Mouse (Mus musculus): ENCODE results near the gene Wdr25. TPM values are rescaled to one million over a fixed set of nuclear protein-coding genes. Genes with fewer than 3 reads are reported as not detected.
"Not testable (repeated sequence)": the region's sequence is repeated elsewhere in the genome, so short reads cannot be mapped to it uniquely, and the experiment has no call there.

Gene Wdr25
- polyA plus RNA-seq (2016; fragmentation: Nextera tagmentation; extraction: Ambion mirVana): 7.3 and 11.2 TPM in 2 replicates

DNA sequence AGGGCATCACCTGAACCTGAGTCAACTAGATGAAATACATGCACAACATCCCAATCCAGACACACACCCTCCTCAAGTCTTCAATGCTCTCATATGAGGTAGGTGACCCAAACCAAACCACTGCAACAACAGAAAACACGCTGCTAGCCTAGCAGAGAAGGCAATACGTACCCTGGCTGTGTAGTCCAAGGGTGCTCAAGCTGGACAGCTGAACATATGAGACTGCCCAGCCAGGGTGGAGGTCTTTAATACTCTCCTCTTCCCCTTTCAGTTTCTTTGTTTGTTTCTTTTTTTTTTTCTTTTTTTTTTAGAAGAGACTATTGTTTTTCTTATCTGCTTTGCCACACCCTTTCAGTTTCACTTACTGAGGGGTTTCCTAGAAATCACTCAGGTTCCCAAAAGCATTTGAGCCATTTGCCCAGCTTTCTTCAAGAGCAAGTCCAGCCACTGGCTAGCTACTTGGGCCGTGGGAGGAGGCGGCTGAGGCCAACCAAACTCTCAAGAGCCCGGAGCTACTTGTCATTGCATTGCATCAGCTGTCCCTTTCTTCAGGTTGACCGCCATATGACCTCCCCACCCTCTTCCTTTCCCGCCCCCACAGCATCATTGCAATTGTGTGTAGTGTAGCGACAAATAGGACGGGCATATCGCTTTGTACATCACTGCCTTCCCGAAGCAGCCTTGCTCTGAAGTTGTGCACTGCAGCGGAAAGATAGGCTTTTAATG is at the start of gene Wdr25:
TSS of gene Wdr25 (plus strand) at position 643 of the 726 bp plus-strand sequence.
- no peaks in the 10 kb centered on the region for H3K9me3 ChIP-seq (replicated peaks)
- no peak for DNase-seq (ENCODE audit: low spot score)
- 26% methylated on average over 12 of the region's 12 CpGs for WGBS
- peak within 1 kb of the TSS; percentile 93 for H3K4me3 ChIP-seq
- H3K36me3 ChIP-seq: peaks cover 31% of the 10 kb centered on the region
- peak within 1 kb of the TSS; percentile 87 for H3K27ac ChIP-seq (replicated peaks)
- no peaks in the 10 kb centered on the region for H3K27me3 ChIP-seq (ENCODE audit: low read depth, poor library complexity, severe bottlenecking)
- peaks cover 25% of the 10 kb centered on the region for H3K4me1 ChIP-seq

DNA sequence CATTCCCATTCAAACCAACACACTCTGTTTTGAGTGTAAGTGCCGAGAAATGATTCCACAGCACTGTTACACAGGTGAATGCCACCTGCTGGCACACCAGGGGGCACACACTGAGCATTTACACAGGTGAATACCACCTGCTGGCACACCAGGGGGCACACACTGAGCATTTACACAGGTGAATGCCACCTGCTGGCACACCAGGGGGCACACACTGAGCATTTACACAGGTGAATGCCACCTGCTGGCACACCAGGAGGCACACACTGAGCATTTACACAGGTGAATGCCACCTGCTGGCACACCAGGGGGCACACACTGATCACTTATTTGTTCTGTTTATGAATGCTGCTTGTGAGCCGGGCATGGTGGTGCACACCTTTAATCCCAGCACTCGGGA is 45.4 kb upstream of the Wdr25 start:
- H3K4me1 ChIP-seq: peaks cover 11% of the 10 kb centered on the region
- DNase-seq (ENCODE audit: low spot score); H3K27ac ChIP-seq (replicated peaks); H3K27me3 ChIP-seq (ENCODE audit: low read depth, poor library complexity, severe bottlenecking); H3K4me3 ChIP-seq; H3K9me3 ChIP-seq (replicated peaks): not testable (repeated sequence)
- WGBS: 88% methylated on average over 3 of the region's 3 CpGs
- peaks cover 50% of the 10 kb centered on the region for H3K36me3 ChIP-seq

DNA sequence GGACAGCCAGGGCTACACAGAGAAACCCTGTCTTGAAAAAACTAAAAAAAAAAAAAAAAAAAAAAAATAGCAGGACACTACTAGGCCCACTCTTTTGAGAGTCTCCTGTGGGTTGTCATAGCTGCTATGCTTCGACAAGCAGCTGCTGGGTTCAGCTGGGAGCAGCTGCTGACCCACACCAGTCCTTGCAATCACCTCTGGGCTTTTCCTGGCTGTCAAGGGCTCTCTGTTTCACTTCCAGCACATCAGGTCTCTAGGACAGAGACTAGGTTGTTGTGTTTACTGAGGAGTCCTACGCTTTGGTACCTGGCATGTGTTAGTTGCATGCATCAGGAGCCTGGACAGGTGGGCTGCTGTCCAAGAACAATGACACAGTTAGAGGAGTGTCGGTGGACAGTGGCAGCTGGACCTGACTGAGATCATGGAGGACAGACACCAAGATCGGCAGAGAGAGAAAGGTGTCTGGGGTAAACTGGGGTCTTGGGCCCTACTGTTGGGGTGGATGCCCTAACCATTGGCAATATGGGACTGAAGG is 43.9 kb upstream of the Wdr25 start:
- H3K27ac ChIP-seq (replicated peaks): no peak overlapping the region
- H3K4me3 ChIP-seq: no peak overlapping the region
- no peaks in the 10 kb centered on the region for H3K27me3 ChIP-seq (ENCODE audit: low read depth, poor library complexity, severe bottlenecking)
- no peaks in the 10 kb centered on the region for H3K9me3 ChIP-seq (replicated peaks)
- 94% methylated on average over 4 of the region's 4 CpGs for WGBS
- no peak for DNase-seq (ENCODE audit: low spot score)
- H3K36me3 ChIP-seq: peaks cover 35% of the 10 kb centered on the region
- H3K4me1 ChIP-seq: peaks cover 11% of the 10 kb centered on the region

DNA sequence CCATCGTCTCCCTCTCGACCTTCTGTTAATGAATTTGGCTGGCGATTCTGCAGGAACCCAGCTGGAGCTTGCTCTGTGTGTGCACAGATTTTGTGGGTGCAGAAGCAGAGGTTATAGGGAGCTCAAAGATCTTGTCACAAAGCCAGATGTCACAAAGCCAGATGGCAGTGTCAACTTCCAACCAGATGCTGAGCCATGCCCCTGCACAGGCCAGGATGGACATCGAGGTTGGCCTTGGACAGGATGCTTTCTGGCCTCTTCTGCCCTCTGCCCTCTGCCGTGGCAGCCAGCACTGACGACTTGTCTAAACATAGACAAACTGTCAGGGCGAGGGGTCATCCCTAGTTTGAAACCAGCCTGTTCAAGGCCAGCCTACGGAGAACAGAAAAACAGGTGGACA is 43.3 kb upstream of the Wdr25 start:
- peaks cover 31% of the 10 kb centered on the region for H3K36me3 ChIP-seq
- DNase-seq (ENCODE audit: low spot score): no peak
- H3K27me3 ChIP-seq (ENCODE audit: low read depth, poor library complexity, severe bottlenecking): no peaks in the 10 kb centered on the region
- no peaks in the 10 kb centered on the region for H3K9me3 ChIP-seq (replicated peaks)
- 68% methylated on average over 8 of the region's 8 CpGs for WGBS
- H3K27ac ChIP-seq (replicated peaks): 0 out of 2 replicates have a peak overlapping the region, but pooled peaks have one; percentile 19
- H3K4me3 ChIP-seq: no peak overlapping the region
- H3K4me1 ChIP-seq: peaks cover 11% of the 10 kb centered on the region

DNA sequence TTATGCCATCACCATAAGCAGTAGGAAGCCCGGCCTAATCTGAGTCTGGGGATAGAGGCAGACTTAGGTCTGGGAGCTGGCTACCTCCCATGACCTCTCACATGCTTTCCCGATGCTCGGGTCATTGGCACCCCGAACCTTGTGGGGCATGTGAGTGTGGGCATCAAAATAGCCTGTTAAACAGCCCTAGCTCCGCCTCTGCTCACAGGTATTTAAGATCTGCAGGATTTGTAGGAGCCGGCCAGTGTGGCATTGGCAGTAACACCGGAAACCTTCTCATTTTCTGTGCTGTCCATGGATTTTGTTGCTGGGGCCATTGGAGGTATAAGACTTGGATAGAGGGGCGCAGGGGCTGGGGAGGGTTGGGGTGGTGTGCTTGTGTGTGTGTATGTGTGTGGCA is 42.5 kb upstream of the Wdr25 start:
- Histone ChIP-seq H3K4me1 (peaks cover 11% of the 10 kb centered on the region), H3K36me3 (peaks cover 29% of the 10 kb centered on the region), H3K27me3 (ENCODE audit: low read depth, poor library complexity, severe bottlenecking) (no peaks in the 10 kb centered on the region), H3K4me3 (no peak overlapping the region), H3K27ac (replicated peaks) (0 out of 2 replicates have a peak overlapping the region, but pooled peaks have one; percentile 38), H3K9me3 (replicated peaks) (no peaks in the 10 kb centered on the region)
- WGBS: 91% methylated on average over 8 of the region's 8 CpGs
- DNase-seq (ENCODE audit: low spot score): no peak

DNA sequence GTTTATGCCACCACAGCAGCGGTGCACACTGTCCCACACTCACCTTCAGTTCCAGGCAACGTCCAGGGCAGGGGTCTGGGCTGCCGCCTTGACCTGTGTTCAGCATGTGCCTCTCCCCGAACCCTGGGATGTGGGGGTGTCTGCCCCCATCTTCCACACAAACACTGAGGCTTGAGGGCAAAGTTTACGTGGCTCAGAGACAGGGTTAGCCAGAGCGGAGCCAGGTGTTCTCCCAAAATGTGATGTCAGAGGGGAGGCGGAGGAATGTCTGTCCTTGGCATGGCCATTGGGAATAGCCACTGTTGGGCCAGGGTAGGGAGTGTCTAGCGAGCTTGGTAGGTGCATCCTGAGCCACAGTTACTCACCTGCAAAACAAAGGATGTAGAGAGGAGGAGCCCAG is 40.6 kb upstream of the Wdr25 start:
- no peak overlapping the region for H3K27ac ChIP-seq (replicated peaks)
- peaks cover 17% of the 10 kb centered on the region for H3K36me3 ChIP-seq
- no peaks in the 10 kb centered on the region for H3K9me3 ChIP-seq (replicated peaks)
- no peak overlapping the region for H3K4me3 ChIP-seq
- H3K4me1 ChIP-seq: peaks cover 11% of the 10 kb centered on the region
- H3K27me3 ChIP-seq (ENCODE audit: low read depth, poor library complexity, severe bottlenecking): no peaks in the 10 kb centered on the region
- DNase-seq (ENCODE audit: low spot score): no peak
- 91% methylated on average over 8 of the region's 8 CpGs for WGBS

DNA sequence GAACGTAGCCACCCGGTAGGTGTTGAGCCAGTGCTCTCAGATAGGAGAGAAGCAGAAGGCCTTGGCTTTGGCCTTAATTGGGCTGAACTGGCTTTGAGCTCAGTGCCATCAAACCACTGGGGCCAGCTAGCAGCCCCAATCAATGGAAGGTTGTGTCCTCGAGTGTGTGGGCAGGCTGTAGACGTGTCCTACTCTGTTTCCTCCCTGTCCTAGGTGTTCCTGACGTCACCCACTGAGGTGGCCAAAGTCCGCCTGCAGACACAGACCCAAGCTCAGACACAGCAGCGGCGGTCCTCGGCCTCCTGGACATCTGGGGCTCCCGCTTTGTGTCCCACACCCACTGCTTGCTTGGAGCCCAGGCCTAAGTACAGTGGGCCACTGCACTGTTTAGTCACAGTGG is 38.4 kb upstream of the Wdr25 start:
- peaks cover 8% of the 10 kb centered on the region for H3K4me1 ChIP-seq
- no peak for DNase-seq (ENCODE audit: low spot score)
- H3K4me3 ChIP-seq: no peak overlapping the region
- H3K36me3 ChIP-seq: peaks cover 23% of the 10 kb centered on the region
- 91% methylated on average over 10 of the region's 10 CpGs for WGBS
- H3K27ac ChIP-seq (replicated peaks): no peak overlapping the region
- no peaks in the 10 kb centered on the region for H3K9me3 ChIP-seq (replicated peaks)
- no peaks in the 10 kb centered on the region for H3K27me3 ChIP-seq (ENCODE audit: low read depth, poor library complexity, severe bottlenecking)

DNA sequence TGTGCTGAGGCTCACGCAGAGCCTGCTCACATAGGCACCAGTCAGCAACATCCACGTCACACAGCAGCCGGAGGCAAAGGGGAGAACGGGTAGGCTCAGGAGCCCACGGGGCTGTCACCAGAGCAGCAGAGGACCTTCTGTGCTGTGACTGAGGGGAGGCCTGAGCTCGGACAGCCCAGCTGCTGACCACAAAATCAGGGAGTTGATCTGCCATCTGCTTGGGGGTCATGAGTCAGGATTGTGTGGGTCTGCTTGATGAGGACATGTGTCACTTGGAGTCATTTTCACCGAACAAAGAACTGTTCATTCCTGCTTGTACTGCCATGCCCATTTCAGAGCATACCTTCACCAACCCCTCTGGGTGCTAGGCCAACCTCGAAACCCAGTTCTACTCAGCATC is 37.2 kb upstream of the Wdr25 start:
- no peaks in the 10 kb centered on the region for H3K9me3 ChIP-seq (replicated peaks)
- H3K36me3 ChIP-seq: peaks cover 34% of the 10 kb centered on the region
- H3K27ac ChIP-seq (replicated peaks): no peak overlapping the region
- no peak for DNase-seq (ENCODE audit: low spot score)
- no peak overlapping the region for H3K4me3 ChIP-seq
- H3K4me1 ChIP-seq: no peaks in the 10 kb centered on the region
- 90% methylated on average over 8 of the region's 8 CpGs for WGBS
- no peaks in the 10 kb centered on the region for H3K27me3 ChIP-seq (ENCODE audit: low read depth, poor library complexity, severe bottlenecking)

DNA sequence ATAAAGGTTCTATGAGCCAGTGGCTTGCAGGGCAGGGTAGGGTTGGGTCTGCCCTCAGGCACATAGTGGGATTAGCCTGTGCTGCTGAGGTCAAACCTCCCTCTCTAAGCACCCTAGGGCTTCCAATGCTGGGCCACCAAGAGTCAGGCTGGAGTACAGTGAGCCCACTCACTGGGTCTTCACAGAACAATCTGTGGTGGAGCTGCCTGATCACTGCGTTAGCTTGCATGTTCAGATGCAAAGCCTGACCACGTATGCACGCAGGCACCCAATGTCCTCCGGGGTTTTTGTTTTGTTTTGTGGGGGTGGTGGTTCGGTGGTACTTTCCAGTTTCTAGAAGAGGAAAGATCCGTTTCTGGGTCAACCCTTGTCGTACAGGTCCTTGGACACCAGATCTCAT is 36.3 kb upstream of the Wdr25 start:
- Histone ChIP-seq H3K4me3 (no peak overlapping the region), H3K36me3 (peaks cover 43% of the 10 kb centered on the region), H3K27ac (replicated peaks) (0 out of 2 replicates have a peak overlapping the region, but pooled peaks have one; percentile 38), H3K4me1 (no peaks in the 10 kb centered on the region), H3K9me3 (replicated peaks) (no peaks in the 10 kb centered on the region), H3K27me3 (ENCODE audit: low read depth, poor library complexity, severe bottlenecking) (no peaks in the 10 kb centered on the region)
- WGBS: 90% methylated on average over 7 of the region's 7 CpGs
- DNase-seq (ENCODE audit: low spot score): no peak

DNA sequence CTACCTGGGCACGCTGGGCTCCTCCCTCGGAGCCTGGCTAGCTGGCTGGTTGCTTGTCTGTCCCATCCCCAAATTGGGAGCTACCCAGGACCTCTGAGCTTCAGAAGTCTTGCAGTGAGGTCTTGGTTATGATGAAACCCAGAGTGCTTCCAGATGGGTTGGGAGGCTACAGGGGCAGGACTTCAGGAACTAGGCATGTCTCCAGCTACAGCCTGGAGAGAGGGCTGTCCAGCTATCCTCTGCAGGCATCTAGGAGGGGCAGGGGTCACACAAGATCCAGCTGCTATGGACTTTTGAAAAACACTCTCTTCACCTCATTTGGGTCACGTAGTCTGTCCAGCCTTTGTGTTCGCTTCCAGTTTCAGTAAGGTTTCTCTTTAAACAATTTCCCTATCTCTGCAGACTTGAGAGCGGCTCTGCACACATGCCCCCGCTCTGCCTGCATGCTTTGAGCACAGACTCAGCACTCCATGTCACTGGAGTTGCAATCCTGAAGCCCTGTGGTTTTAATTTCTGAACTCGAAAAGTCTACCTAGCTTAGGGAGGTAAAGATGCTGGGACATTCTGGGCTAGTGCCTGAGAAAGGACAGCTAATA is 35.7 kb upstream of the Wdr25 start:
- WGBS: 87% methylated on average over 7 of the region's 7 CpGs
- no peaks in the 10 kb centered on the region for H3K27me3 ChIP-seq (ENCODE audit: low read depth, poor library complexity, severe bottlenecking)
- no peaks in the 10 kb centered on the region for H3K9me3 ChIP-seq (replicated peaks)
- 0 out of 2 replicates have a peak overlapping the region, but pooled peaks have one; percentile 38 for H3K27ac ChIP-seq (replicated peaks)
- H3K4me3 ChIP-seq: no peak overlapping the region
- no peak for DNase-seq (ENCODE audit: low spot score)
- H3K4me1 ChIP-seq: no peaks in the 10 kb centered on the region
- H3K36me3 ChIP-seq: peaks cover 49% of the 10 kb centered on the region

DNA sequence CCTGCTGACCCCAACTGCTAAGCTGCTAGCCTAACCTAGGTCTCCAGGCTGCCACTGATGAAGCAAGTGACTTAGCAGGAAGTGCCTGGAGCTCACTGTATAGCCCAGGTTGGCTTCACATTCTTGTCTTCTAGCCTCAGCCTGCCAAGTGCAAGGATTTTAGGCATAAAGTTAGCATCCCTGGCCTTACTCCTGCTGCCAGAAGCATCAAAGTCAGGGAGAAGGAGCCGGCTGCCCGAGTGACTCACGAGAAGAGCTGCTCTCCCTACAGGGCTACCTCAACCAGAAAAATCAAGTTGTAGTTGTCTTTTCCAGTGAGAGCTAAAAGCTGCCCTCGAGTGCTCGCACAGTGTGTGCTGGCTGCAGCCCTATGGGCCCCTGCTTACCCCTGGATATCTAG is 34.9 kb upstream of the Wdr25 start:
- no peaks in the 10 kb centered on the region for H3K9me3 ChIP-seq (replicated peaks)
- 89% methylated on average over 5 of the region's 5 CpGs for WGBS
- H3K27ac ChIP-seq (replicated peaks): no peak overlapping the region
- no peaks in the 10 kb centered on the region for H3K27me3 ChIP-seq (ENCODE audit: low read depth, poor library complexity, severe bottlenecking)
- no peaks in the 10 kb centered on the region for H3K4me1 ChIP-seq
- no peak overlapping the region for H3K4me3 ChIP-seq
- no peak for DNase-seq (ENCODE audit: low spot score)
- peaks cover 57% of the 10 kb centered on the region for H3K36me3 ChIP-seq

DNA sequence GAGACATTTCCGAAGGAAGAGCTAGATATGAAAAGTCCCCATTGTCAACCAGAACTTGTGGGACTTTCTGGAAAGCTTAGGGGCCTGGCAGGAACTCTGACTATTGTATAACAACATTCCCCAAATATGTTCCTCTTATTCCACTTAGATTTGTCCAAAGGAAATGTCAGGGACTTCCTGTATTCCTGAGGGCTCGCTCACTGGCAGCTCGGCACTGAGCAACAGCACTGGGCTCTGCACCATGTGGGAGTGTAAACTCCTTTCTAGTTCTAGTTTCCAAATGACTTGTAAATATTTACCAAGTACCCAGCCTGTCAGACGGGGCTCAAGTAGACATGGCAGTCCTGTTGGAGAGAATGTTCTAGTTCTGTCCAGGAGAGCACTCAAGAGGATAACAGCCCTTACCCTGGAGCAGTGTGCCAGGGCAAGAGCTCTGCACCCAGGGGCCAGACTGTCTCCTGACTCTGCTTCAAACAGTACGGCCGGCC is 28.4 kb upstream of the Wdr25 start:
- Histone ChIP-seq H3K27me3 (ENCODE audit: low read depth, poor library complexity, severe bottlenecking) (no peaks in the 10 kb centered on the region), H3K27ac (replicated peaks) (no peak overlapping the region), H3K9me3 (replicated peaks) (no peaks in the 10 kb centered on the region), H3K36me3 (peaks cover 100% of the 10 kb centered on the region), H3K4me1 (no peaks in the 10 kb centered on the region), H3K4me3 (no peak overlapping the region)
- DNase-seq (ENCODE audit: low spot score): no peak
- WGBS: 91% methylated on average over 6 of the region's 6 CpGs

DNA sequence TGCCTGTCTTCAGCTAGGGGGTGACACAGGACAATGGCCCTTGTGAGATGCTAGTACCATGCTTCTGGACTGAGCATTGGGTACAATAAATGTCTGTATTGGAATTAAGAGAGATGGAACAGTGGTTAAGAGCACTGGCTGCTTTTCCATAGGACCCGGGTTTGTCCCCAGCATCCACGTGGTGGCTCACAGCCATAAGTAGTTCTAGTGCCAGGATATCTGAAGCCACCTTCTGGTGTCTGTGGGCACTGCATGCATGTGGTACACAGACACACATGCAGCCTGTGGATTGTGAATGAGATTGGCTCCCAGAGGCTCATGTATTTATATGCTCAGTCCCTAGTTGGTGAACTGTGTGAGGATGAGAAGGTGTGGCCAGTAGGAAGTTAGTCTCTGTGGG is 23.9 kb upstream of the Wdr25 start:
- Histone ChIP-seq H3K27me3 (ENCODE audit: low read depth, poor library complexity, severe bottlenecking) (no peaks in the 10 kb centered on the region), H3K9me3 (replicated peaks) (no peaks in the 10 kb centered on the region), H3K4me3 (no peak overlapping the region), H3K27ac (replicated peaks) (no peak overlapping the region), H3K4me1 (no peaks in the 10 kb centered on the region), H3K36me3 (peaks cover 99% of the 10 kb centered on the region)
- 83% methylated on average over 2 of the region's 2 CpGs for WGBS
- no peak for DNase-seq (ENCODE audit: low spot score)
